Mouse (Mus musculus) liver, embryonic 13.5 days (tissue): ENCODE data around the gene Ubqlnl. TPM values are rescaled to one million over a fixed set of nuclear protein-coding genes. Genes with fewer than 3 reads are reported as not detected.
A peak's percentile ranks its signal among the peaks of the same experiment; 100 is the strongest.

ENCODE experiments used
- ATAC-seq: fragments of 200-750 bp; cut with Nextera tagmentation; 2 replicates; pipeline ENCODE4 v1.8.0; 2017; ENCODE audit warnings: low read depth, mild to moderate bottlenecking, moderate number of reproducible peaks, moderate library complexity
- DNase-seq: peaks from one replicate; pipeline ENCODE4 v3.0.0; 2022
- H3K27ac ChIP-seq: fragments of 300-500 bp; sonication (generic); 2 replicates; pipeline ENCODE4 v1.5.1; 2015; ENCODE audit warnings: moderate library complexity, mild to moderate bottlenecking, inconsistent platforms
- H3K27me3 ChIP-seq: fragments of 300-500 bp; sonication (generic); 2 replicates; pipeline ENCODE4 v1.6.1; 2015; ENCODE audit warnings: mild to moderate bottlenecking, inconsistent platforms
- H3K36me3 ChIP-seq: fragments of 300-500 bp; sonication (generic); 2 replicates; pipeline ENCODE4 v1.6.1; 2015; ENCODE audit warnings: mild to moderate bottlenecking, inconsistent platforms
- H3K4me1 ChIP-seq: fragments of 300-500 bp; sonication (generic); replicated peaks from 2 replicates; pipeline ENCODE4 v1.6.1; 2015; ENCODE audit warnings: inconsistent platforms
- H3K4me2 ChIP-seq: fragments of 300-500 bp; sonication (generic); 2 replicates; pipeline ENCODE4 v1.6.1; 2015; ENCODE audit warnings: inconsistent platforms, mild to moderate bottlenecking, moderate library complexity
- H3K4me3 ChIP-seq: fragments of 300-500 bp; sonication (generic); replicated peaks from 2 replicates; pipeline ENCODE4 v1.5.1; 2015; ENCODE audit warnings: mild to moderate bottlenecking, inconsistent platforms
- H3K9ac ChIP-seq: fragments of 300-500 bp; sonication (generic); 2 replicates; pipeline ENCODE4 v1.6.1; 2015; ENCODE audit warnings: mild to moderate bottlenecking, inconsistent platforms
- H3K9me3 ChIP-seq: fragments of 300-500 bp; sonication (generic); replicated peaks from 2 replicates; pipeline ENCODE4 v1.6.1; 2016; ENCODE audit warnings: inconsistent platforms
- WGBS: fragments of 180-500 bp; shearing (Covaris S2); methylation state at CpG from one replicate; pipeline ENCODE4 v1.1.7; 2015; ENCODE audit not compliant: insufficient replicate concordance; 5-methylcytosine and 5-hydroxymethylcytosine counted together
- polyA plus RNA-seq: library from polyadenylated mRNA; unstranded; fragments of >200 nt; fragmentation: Nextera tagmentation; extraction: Ambion mirVana; gene quantifications from 2 replicates; pipeline ENCODE4 v1.2.1, GENCODE M21; 2015

The Ubqlnl gene
- polyA plus RNA-seq, 1 experiment from 2014 or later, result not detected

DNA sequence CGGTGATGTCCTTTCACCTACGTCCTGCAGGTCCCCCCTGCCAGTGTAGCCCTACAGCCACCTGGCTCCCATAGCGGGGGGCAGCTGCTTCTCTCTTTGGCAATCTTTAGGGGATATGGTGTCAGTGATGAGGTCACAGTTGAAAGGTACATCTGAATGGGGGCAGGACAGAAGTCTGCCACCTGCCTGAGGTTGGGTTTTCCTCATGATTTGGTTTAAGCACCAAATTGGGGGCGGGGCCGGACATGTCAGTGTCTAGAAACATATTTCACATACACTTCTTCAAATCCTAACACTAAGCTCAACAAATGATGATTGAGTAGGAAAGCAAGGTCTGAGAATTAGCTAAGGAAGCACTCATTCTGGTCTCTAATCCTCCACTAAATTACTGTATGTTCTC lies 20.6 kb downstream of the Ubqlnl start, which contains the start of gene Ubqln5:
Ubqln5 (minus strand) TSS at position 101 of the 400 bp plus-strand sequence.
- Histone ChIP-seq H3K4me2 (no peak within 1 kb of the TSS), H3K4me3 (no peak within 1 kb of the TSS), H3K4me1 (no peaks in the 10 kb centered on the region), H3K27ac (no peak within 1 kb of the TSS), H3K9ac (no peak within 1 kb of the TSS), H3K36me3 (no peaks in the 10 kb centered on the region), H3K27me3 (no peaks in the 10 kb centered on the region), H3K9me3 (no peaks in the 10 kb centered on the region)
- WGBS, result 83% methylated on average over 5 of the region's 5 CpGs
- DNase-seq (no peak), ATAC-seq (no peak)

- Histone ChIP-seq H3K4me2 (no peak within 1 kb of the TSS), H3K36me3 (no peaks in the 10 kb centered on the region), H3K27ac (no peak within 1 kb of the TSS), H3K27me3 (no peaks in the 10 kb centered on the region), H3K9ac (no peak within 1 kb of the TSS), H3K9me3 (no peaks in the 10 kb centered on the region), H3K4me1 (no peaks in the 10 kb centered on the region), H3K4me3 (no peak within 1 kb of the TSS)
- no peak for DNase-seq
- ATAC-seq, result no peak
Measured at GRCm38 (mm10) chr7:104104757-104104972, 45.7 kb downstream of the Ubqlnl start, which contains the start of gene Olfr646. Gene Olfr646, plus strand, starts transcription at chr7:104104873.

DNA sequence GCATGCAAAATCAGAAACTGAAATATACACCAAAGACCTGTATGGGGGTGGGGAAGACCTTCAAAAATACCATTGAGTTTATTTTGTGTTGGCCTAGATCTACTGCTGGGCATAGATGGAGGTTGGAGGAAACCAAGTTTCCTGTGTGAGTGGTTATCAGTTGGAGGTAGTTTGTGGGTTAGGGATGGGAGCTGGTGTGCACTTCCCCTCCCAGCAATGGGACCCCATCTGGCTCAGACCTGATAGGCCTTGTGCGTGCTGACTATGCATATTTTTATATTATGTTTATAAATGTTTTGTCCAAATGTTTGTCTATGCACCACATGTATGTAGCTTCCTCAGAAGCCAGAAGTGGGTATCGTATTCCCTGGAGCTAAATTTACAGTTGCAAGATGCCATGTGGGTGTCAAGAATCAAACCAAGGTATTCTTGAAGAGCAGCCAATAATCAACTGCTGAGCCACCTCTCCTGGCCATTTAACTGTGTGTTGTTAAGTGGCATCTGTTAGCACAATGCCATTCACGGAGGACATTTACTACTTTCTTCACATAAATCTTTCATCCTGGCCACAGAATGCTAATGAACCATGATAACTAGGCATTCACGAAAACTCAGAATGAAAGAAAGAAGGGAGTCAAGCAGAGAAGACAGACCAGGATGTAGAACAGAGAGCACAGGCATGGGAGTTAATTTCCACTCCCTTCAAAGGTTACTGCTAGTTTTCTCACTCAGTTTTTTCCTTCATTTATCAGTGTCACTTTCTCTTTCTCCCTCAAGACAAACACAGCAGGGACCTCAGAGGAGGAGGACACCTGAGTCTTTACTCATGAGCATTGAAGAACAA lies 46.2 kb downstream of the Ubqlnl start:
- Histone ChIP-seq H3K36me3 (no peaks in the 10 kb centered on the region), H3K4me2 (no peak overlapping the region), H3K27ac (no peak overlapping the region), H3K9me3 (no peaks in the 10 kb centered on the region), H3K27me3 (no peaks in the 10 kb centered on the region), H3K9ac (no peak overlapping the region), H3K4me1 (no peaks in the 10 kb centered on the region), H3K4me3 (no peak overlapping the region)
- DNase-seq (no peak), ATAC-seq (peak; percentile 74)
- 18% methylated on average over 4 of the region's 4 CpGs for WGBS

Other genes with a start within 250 kb of the Ubqlnl start
- not detected in 2 replicates for gene Olfr65, start 247.1 kb downstream of the Ubqlnl start, polyA plus RNA-seq
- 0.12 TPM in 1 of 2 replicates, not detected in the other for gene Olfr631, start 221.7 kb downstream of the Ubqlnl start, polyA plus RNA-seq
- gene Olfr632, start 216.2 kb downstream of the Ubqlnl start, polyA plus RNA-seq, result 0.21 and 0.33 TPM in 2 replicates
- not detected in 2 replicates for gene Olfr633, start 206.1 kb downstream of the Ubqlnl start, polyA plus RNA-seq
- not detected in 2 replicates for gene Olfr635, start 179.4 kb downstream of the Ubqlnl start, polyA plus RNA-seq
- gene Olfr638, start 151.8 kb downstream of the Ubqlnl start, polyA plus RNA-seq, result not detected in 2 replicates
- gene Olfr639, start 133.3 kb downstream of the Ubqlnl start, polyA plus RNA-seq, result not detected in 2 replicates
- not detected in 2 replicates for gene Olfr640, start 125.0 kb downstream of the Ubqlnl start, polyA plus RNA-seq
- gene Olfr641, start 115.1 kb downstream of the Ubqlnl start, polyA plus RNA-seq, result not detected in 2 replicates
- gene Olfr642, start 97.9 kb downstream of the Ubqlnl start, polyA plus RNA-seq, result not detected in 2 replicates
- not detected in 2 replicates for gene 4930516K23Rik, start 89.1 kb downstream of the Ubqlnl start, polyA plus RNA-seq
- not detected in 2 replicates for gene Olfr644, start 78.7 kb downstream of the Ubqlnl start, polyA plus RNA-seq
- not detected in 2 replicates for gene Olfr645, start 65.1 kb downstream of the Ubqlnl start, polyA plus RNA-seq
- not detected in 2 replicates for gene Olfr646, start 45.7 kb downstream of the Ubqlnl start, polyA plus RNA-seq
- not detected in 2 replicates for gene Ubqln5, start 20.7 kb downstream of the Ubqlnl start, polyA plus RNA-seq
- gene Olfr643, start 13.2 kb downstream of the Ubqlnl start, polyA plus RNA-seq, result not detected in 2 replicates
- gene Ubqln3, start 7.3 kb downstream of the Ubqlnl start, polyA plus RNA-seq, result not detected in 2 replicates
- 0.15 TPM in 1 of 2 replicates, not detected in the other for gene Olfm5, start 14.3 kb upstream of the Ubqlnl start, polyA plus RNA-seq
- gene Olfr648, start 32.8 kb upstream of the Ubqlnl start, polyA plus RNA-seq, result 0.03 and 0.05 TPM in 2 replicates
- not detected in 2 replicates for gene Olfr649, start 45.4 kb upstream of the Ubqlnl start, polyA plus RNA-seq
- 0.77 and 0.89 TPM in 2 replicates for gene Trim6, start 68.2 kb upstream of the Ubqlnl start, polyA plus RNA-seq
- gene Trim34a, start 93.9 kb upstream of the Ubqlnl start, polyA plus RNA-seq, result 0.90 and 1.7 TPM in 2 replicates
- 0.31 and 0.37 TPM in 2 replicates for gene Trim5, start 137.5 kb upstream of the Ubqlnl start, polyA plus RNA-seq
- gene Trim12a, start 164.9 kb upstream of the Ubqlnl start, polyA plus RNA-seq, result 3.4 and 3.6 TPM in 2 replicates
- gene Trim34b, start 178.9 kb upstream of the Ubqlnl start, polyA plus RNA-seq, result not detected in 2 replicates
- gene Trim12c, start 202.8 kb upstream of the Ubqlnl start, polyA plus RNA-seq, result 1.2 TPM in 2 replicates
- gene Trim30b, start 219.3 kb upstream of the Ubqlnl start, polyA plus RNA-seq, result 0.08 and 0.09 TPM in 2 replicates